Mouse (Mus musculus) heart, postnatal 25 days (tissue): Measurements from ENCODE around the gene BC049352. TPM values are rescaled to one million over a fixed set of nuclear protein-coding genes. Genes with fewer than 3 reads are reported as not detected.

Source experiments
- DNase-seq: peaks from one replicate; pipeline ENCODE4 v3.0.0; 2022; ENCODE audit warnings: low spot score
- intact Hi-C: fragments of 180-260 bp; cut with DNase I; formaldehyde crosslinking; loops from one replicate; pipeline ENCODE4 v1.15.1; 2025
- total RNA-seq, 2 experiments: library from RNA; stranded (reverse); gene quantifications; 2 replicates each; pipeline ENCODE4 v1.2.3; 2021

The BC049352 gene
- not detected for total RNA-seq

DNA sequence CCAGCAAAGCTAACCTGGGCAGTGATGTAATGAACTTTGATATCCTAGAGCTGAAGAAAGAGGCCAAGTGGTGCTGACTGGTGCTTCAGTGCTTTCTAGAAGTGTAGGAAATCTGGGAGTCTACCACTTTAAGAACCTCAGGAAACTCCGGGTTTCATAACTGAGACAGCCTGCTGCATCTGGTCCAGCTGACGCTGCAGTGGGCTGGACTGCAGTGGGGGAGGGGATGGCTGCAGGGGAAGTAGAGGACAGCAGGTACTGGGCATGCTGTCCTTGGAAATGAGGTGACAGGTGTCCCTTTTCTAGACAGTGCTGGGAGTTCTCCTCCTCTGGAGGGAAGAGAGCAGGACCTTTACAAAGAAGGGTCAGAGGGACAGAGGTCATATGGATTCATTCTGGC is at the start of gene BC049352:
BC049352 (plus strand) TSS at position 238 of the 400 bp plus-strand sequence.
- intact Hi-C loops = no loop called here
- DNase-seq = no peak

DNA sequence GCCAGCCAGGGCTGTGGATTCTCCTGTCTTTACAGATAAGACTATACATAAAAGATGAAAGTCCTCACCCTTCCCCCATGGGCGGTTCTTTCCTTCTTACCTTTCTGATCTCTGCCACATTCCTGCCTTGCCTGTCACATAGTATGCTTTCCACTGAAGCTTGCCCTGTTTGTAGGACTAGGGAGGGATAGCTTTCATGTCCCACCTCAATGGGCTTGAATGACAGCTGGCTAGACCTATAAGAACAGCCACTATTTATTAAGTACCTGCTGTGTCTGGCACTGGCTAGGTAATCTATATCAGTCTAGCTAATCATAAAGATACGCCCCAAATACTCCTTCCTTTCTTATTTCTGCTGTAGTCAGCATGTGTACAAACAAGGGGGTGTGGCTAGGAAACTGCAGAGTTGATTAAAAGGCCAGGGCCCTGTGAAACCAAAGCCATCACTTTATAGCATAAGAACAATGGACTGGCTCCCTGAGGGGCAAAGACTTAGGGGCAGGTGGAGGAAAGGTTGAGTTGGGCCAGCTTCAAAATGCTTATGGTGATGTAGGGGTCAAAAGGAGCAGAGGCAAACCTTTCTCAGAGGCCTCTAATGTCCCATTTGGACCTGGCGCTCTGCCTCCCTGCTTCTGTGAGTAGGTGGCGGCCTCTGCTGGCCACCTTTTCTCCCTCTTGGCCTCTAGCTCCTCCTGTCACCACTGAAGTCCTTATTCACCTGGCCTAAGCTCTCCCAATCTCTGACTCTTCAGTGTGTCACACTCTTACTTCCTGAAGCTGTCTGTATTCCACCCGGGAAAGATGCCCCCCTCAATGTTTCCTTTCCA is 48.1 kb upstream of the BC049352 start:
- intact Hi-C loops = no loop called here

DNA sequence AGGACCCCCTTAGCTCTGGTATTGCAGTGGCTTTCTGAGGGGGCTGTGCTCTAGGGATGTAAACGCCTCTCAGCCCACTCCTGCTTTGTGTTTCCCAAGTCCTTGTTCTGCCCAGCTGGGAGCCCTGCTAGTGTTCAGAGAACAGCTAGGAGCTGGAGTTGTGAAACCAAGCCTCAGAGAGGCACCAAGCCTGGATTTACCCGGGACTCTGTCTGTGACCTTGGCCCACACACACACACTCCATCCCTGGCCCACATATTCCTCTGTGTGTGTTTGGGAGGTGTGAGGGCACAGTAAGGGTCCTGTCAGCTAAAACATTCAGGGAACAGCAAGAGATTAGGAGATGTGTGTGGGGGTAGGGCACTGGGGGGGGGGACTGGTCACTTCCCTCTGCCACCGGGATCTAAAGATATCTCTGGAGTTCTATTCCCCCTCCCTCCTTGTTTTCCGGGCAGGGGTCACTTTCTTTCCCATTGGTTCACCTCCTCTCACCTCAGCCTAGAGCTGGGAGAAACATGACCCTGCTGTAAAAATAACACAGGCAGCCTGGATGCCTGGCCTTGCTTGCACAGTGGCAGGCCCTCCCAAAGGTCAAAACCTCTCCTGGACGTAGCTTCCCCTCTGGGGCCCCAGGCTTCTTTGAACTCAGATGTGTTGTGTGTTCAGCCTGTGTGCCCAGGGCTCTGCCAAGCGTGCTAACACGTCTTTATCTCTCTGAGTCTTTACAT is 45.2 kb upstream of the BC049352 start:
- DNase-seq = no peak
- intact Hi-C loops = no loop called here

More for the DNA sequence above, 48.1 kb upstream of the BC049352 start:
- DNase-seq = no peak

DNA sequence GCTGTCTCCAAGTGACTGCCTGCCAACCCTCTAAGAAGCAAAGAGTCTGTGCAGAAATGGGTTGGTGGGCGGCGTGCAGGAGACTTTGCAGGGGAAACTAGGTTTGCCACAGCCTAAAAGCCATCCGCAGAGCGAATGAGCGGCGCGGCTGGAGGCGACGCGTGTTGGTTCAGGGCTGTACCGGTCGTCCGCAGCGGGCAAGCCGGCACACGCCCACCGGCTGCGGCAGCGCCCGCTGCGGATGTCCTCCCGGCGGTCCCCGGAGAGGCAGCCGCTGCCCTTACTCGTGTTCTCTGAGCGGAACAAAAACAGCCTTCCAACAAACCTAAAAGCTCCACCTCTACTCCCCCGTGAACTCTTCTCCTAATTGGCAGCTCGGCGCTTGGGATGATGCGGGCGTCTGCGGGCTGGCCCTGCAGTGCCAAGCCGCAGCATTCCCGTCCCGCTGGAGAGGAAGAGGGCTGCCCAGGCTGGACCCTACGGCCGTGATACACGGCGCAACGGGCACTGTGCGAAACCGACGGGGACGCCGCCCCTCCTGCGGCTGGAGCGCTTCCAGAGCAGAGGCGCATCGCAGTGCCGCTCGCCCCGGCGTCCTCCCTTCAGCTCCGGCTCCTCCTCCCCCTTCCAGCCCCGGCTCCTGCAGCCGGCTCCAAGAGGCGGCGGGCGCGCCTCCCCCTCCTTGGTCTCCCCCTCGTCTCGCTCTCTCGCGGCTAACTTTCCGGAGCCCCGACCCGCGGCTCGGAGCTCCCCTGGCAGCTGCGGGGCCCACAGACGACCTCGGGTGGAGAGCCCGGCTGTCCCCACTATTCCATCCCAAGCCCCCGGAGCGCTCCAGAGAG is 43.4 kb upstream of the BC049352 start, which contains the start of gene Scn4b:
Scn4b (plus strand) TSS at position 205 of the 842 bp plus-strand sequence.
- no peak for DNase-seq
- intact Hi-C loops = no loop called here

DNA sequence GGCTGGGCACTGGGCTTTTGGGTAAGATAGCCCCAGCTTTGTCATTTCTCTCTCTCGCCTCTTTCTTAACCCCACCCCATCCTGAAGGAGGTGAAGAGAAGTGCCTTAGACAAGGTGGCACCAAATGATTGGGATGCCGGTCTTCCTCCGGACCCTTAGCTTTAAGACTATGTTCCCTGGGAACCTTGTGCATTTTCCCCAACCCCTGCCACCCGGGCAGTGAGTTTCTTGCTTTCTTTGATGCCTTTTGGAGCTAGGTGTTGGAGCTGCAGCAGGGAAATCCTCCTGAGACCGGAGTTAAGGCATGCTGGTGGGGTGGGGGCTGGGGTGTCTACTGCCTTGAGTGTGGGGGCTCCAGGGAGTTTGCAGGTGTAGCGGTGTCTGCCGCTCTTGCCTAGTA is 42.7 kb upstream of the BC049352 start:
- intact Hi-C loops = no loop called here
- DNase-seq = no peak

DNA sequence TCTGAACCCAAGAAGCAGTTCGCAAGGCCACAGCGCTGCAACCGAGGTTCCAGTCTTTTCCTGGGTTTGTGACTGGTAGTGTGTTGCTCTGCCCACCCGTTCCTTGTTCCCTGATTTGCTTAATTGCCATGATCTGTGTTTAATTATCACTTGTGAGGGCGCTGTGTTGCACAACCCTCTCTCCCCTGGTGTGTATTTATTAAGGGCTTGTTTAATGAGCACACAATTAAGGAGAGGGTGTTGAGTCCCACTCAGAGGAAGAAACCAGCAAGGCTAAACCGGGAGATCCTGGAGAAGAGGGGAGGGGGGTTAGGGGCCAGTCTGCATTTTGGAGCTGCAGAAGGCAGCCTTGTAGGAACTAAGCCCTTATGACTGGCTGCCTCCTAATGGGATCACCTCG is 40.9 kb upstream of the BC049352 start:
- intact Hi-C loops = loop anchor here (10.0 kb wide), 1 partner anchor 244 kb away; no protein-coding TSS in a partner anchor
- no peak for DNase-seq

DNA sequence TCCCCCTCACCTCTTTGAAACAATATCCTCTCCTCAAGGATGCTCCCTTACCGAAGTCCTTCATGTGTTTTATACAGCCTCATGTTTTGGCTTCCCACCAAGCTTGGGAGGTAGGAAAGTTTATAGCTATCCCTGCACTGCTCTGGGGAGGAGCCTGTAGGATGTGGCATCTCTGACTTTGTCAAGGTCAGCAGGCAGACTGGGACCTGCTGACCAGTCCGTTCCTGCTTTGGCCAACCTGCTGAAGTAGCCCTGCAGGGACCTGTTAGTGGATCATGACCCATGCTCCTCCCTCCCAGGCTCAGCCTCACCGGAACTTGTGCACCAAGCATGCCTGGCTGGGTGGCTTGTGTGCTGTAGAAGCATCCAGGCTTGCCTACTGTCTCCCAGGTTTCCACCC is 39.1 kb upstream of the BC049352 start:
- intact Hi-C loops = loop anchor here (10.0 kb wide), 1 partner anchor 242 kb away; no protein-coding TSS in a partner anchor

DNA sequence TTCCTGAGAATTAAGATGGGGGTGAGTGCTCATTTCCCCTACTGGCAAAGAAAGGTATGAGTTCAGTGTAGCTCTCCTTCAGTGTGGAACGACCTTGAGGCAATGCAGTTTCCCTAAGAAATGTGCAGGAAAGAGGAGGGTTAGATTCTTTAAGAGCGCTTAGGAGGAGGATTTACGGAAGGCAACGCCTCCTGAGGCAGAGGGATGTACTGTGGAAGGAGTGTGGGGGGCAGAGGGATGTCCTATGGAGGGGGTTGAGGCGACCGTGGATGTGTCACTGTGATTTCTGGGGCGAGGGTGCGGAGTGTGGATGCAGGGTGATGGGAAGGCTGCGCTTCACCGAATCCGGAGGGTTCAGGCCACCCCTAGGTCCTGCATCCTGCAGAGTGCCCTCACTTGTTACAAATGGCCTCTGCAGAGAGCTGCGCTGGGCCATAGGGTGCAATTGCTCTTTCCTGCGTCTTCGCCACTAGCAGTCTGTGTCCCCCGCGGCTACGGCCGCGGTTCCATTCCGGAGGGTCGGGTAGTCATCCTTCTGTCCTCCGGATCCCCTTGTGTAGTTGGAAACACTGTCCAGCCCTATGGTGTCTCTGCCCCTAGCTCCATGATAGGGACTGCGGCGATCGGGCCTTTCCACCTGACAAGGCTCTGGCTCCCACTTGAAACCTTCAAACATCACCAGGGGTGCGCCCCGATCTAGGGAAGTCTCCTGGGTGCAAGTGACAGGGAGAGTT is 36.1 kb upstream of the BC049352 start:
- no peak for DNase-seq
- intact Hi-C loops = loop anchor here (1.0 to 10.0 kb wide), 4 partner anchors 24 to 239 kb away; no protein-coding TSS in a partner anchor

More for the DNA sequence above, 39.1 kb upstream of the BC049352 start:
- no peak for DNase-seq

DNA sequence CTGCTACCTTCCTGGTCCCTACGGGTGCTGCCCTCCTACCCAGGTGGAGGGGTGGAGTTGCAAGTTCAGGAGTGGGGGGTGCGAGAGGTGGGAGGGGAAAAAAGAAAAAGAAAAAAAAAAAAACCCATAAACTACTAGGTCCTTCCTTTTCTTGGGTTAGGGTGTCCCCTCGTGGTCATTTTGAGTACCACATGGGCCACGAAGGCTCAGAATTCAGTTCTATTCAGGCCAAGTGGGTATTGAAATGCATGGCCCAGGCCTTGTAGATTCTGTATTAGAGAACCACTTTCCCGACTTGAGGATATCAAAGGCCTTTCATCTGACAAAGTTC is 35.6 kb upstream of the BC049352 start:
- intact Hi-C loops = loop anchor here (1.0 to 10.0 kb wide), 4 partner anchors 25 to 239 kb away; no protein-coding TSS in a partner anchor
- no peak for DNase-seq

DNA sequence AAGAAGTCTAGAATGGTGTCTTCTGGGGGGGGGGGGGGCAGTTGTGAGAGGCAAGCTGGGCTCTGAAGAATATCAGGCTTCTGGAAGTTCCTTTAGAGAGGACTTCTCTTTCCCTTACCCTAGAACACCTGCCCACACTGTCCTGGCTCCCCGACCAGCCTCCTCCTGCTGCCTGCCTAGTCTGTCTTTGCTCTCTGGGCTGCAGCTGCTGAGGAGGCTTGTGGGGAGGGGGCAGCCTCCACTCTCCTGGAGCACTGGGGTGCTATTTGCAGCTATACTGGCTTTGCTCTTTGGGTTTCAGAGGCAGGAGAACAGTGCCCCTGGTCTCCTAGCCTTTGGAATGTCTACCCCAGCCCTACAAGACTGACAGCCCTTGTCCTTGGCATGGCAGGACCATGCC is 30.9 kb upstream of the BC049352 start:
- DNase-seq = no peak
- intact Hi-C loops = loop anchor here (5.0 kb wide), 1 partner anchor 39 kb away; no protein-coding TSS in a partner anchor

DNA sequence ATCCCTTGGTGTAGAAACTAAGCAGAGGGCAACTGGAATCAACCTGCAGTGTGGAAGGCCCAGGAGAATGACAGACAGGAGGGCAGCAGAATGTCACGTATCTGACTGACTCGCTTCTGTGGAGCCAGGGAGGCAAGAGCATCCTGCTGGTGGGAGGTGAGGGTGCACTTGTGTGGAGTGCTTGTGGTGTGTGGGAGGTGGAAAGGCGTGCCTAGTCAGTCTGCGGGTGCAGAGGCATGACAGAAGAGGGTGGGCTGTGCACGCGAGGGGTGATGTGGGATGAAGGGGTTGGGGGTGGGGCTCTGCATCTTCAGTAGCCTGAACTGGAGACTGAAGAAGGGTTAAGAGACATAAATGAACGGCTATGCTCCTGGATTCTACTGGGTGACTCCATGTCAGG is 28.4 kb upstream of the BC049352 start:
- no peak for DNase-seq
- intact Hi-C loops = loop anchor here (5.0 kb wide), 1 partner anchor 41 kb away; no protein-coding TSS in a partner anchor

DNA sequence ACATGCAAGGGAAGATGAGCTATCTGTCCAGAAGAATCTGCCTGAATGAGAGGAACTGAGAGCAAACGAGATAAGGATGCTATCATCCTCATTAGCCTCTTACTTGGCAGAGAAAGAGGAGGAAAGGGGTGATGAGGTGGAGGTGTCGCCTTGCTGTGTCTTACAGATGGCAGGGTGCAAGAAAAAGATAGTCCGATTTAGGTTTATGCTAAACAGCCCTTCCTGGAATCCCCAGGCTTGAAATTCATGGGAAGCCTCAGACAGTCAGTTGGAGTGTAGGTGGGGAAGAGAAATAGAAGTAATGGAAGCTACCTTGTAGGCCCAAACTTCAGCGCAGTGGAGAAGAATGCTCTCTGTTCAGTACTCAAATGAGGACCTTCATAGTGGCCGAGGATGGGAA is 13.9 kb upstream of the BC049352 start:
- intact Hi-C loops = no loop called here
- DNase-seq = no peak

DNA sequence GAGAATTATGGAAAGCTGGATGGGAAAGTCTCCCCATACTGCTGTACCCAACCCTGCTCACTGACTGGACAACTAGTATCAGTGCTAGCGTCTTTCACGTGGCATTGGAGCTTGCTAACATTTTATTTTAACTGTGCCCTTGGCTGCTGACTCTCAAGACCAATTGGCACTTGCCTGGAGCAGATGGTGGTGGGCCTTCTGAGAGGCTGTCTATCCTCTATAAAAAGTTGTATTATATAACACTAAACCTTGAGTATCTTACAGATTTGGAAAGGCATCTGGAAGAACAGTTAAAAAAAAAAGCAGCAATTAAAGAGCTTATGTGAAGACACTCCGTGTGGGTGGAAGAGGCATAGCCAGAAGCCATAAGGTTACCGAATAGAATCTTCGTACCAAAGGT is 11.7 kb upstream of the BC049352 start:
- no peak for DNase-seq
- intact Hi-C loops = no loop called here

DNA sequence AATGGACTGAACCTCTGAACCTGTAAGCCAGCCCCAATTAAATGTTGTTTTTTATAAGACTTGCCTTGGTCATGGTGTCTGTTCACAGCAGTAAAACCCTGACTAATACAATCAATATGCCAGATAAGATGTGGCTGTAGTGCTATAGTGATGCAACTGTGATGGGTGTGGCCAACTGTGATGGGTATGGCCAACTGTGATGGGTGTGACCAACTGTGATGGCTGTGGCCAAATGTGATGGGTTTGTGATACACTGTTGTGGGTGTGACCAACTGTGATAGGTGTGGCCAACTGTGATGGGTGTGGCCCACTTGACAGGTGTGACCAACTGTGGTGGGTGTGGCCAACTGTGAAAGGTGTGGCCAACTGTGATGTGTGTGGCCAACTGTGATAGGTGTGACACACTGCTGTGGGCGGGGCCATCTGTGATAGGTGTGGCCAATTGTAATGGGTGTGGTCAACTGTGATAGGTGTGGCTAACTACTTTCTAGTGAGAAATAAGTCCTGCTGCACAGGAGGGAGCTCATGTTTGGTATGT is 10.7 kb upstream of the BC049352 start:
- no peak for DNase-seq
- intact Hi-C loops = no loop called here

DNA sequence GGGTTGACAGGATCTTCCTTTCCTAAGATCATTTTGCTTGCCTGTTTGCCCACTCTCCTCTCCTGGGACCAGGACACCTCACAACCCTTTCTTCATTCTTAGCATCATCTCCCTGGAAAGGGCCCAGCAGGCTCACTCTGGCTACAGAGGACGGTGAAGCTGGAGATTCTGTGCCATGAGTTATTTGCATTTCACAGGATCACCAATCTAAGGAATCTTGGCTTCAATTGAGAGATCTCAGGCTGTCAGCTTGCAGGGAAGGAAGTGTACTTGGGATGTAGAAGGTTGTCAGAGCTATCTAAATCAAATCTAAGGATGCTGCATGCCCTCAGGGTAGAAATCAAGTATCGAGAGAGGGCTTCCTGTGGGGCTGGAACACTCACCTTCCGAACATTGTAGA is 8.3 kb upstream of the BC049352 start:
- intact Hi-C loops = no loop called here
- no peak for DNase-seq

DNA sequence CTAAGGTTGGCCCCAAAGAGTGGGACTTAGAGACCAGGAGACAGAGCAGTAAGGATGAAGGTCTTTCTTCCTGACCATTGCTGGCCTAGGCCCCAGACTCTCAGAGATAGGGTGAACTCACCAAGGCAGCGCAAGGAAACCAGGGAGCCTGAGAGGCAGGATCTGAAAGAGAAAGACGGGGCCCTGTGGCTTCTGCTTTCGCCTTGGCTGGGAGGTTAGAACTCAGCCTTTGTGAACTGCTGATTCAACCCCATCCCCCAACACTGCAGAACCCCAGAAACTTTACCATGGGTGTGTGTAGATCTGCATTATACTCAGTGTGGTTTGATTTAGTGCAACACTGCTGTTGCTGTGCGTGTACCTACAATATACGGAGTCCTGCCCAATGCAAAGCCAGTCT is 2.5 kb upstream of the BC049352 start:
- intact Hi-C loops = no loop called here
- DNase-seq = no peak

DNA sequence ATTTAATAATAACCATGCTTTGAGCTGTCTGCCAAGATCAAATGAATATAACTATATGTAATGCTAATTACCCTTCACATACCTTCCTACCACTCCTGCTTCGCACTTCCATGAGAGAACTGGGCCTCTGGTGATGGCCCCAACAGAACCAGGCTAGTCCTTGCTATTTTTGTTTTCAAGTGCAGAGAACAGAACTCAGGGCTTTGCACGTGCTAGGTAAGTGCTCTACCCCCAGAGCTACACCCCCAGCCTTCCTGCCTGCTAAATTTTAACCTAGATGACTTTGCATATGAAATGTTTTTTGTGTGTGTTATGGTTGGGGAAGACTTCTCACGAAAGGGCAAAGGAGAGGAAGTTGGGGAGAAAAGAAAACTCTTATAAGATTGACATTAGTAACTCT is 714 bp downstream of the BC049352 start:
- intact Hi-C loops = no loop called here
- no peak for DNase-seq

DNA sequence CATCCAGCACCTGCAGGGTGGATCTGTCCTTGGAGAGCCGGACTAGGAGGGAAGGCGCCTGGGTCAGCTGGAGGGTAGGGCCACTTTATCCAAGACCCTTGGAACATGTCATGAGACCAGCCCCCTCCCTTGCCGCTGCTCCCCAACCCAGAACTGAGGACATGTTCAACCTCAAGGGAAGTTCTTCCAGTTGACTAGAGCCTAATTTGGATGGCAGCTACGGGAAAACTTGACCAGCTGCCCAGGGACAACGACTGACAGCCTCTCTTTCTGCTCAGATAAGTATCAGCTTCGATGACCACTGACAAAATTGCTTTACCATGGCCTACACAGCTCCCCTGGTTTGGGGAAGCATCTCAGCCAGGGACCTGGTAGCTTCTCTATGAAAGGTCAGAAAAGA is 1.5 kb downstream of the BC049352 start:
- intact Hi-C loops = no loop called here

DNA sequence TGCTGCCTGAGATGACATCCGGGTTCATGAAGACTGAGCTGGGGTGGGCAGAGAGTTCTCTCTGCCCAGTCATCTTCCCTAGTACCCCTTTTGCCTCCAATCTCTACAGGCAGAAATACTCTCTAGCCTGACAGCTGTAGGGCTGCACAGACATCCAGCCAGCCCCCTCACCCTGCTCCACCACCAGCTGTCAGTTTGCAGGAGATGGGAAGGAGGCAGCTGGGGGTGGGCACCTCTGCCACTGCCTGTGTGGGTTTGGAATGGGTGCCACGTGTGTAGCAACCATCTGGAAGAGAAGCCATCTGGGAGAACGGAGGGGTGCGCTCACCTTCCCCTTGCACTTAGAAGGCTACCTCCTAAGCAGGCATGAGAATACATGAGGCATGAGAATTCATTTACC is 3.4 kb downstream of the BC049352 start:
- intact Hi-C loops = no loop called here
- DNase-seq = no peak

More for the DNA sequence above, 1.5 kb downstream of the BC049352 start:
- no peak for DNase-seq
